Mouse (Mus musculus) ES-E14 (cell line): ENCODE measurements around the gene Bcl9l. TPM values are rescaled to one million over a fixed set of nuclear protein-coding genes. Genes with fewer than 3 reads are reported as not detected.

ENCODE experiments used
- DNase-seq: peaks from one replicate; pipeline ENCODE4 v3.0.0-alpha.2; 2013; ENCODE audit warnings: low read depth, low spot score
- H3K27ac ChIP-seq: 2 replicates; pipeline ENCODE4 v1.5.1; 2012; ENCODE audit warnings: low read depth, mild to moderate bottlenecking, low read length, moderate library complexity, mixed read lengths; ENCODE audit not compliant: poor library complexity, insufficient read depth, severe bottlenecking
- H3K36me3 ChIP-seq: 2 replicates; pipeline ENCODE4 v1.6.1; 2012; ENCODE audit warnings: mild to moderate bottlenecking, low read length, moderate library complexity, mixed read lengths; ENCODE audit not compliant: control insufficient read depth, poor library complexity, insufficient read depth, severe bottlenecking
- H3K4me1 ChIP-seq, 2 experiments: fragments of 150-350 bp in 1 of 2; sonication (generic) in 1 of 2; 2 replicates each; pipeline ENCODE4 v1.6.1; 2012; ENCODE audit warnings: low read length in 2 of 2, mild to moderate bottlenecking in 1 of 2, mixed read lengths in 1 of 2; ENCODE audit not compliant: control insufficient read depth in 2 of 2, insufficient read depth in 2 of 2, poor library complexity in 1 of 2
- H3K4me3 ChIP-seq, 2 experiments: fragments of 150-350 bp in 1 of 2; sonication (generic) in 1 of 2; 2 replicates each; pipeline ENCODE4 v1.5.1; 2012; ENCODE audit warnings: low read length in 2 of 2, low read depth in 1 of 2, mild to moderate bottlenecking in 1 of 2, mixed read lengths in 1 of 2; ENCODE audit not compliant: insufficient read depth in 1 of 2, poor library complexity in 1 of 2, severe bottlenecking in 1 of 2
- H3K9ac ChIP-seq: 2 replicates; pipeline ENCODE4 v1.6.1; 2012; ENCODE audit warnings: low read depth, mild to moderate bottlenecking, low read length, mixed read lengths; ENCODE audit not compliant: poor library complexity, insufficient read depth, severe bottlenecking
- H3K9me3 ChIP-seq: fragments of 150-350 bp; sonication (generic); 2 replicates; pipeline ENCODE4 v1.6.1; 2012; ENCODE audit warnings: low read depth, mild to moderate bottlenecking, low read length; ENCODE audit not compliant: control insufficient read depth, insufficient read depth
- CHD2 ChIP-seq: IDR thresholded peaks from 2 replicates; pipeline ENCODE4 v1.6.1; 2014; ENCODE audit warnings: mild to moderate bottlenecking, low read depth, low read length, inconsistent platforms
- HCFC1 ChIP-seq: IDR thresholded peaks from 2 replicates; pipeline ENCODE4 v1.6.1; 2012; ENCODE audit warnings: low read length, inconsistent platforms, borderline replicate concordance; ENCODE audit not compliant: insufficient read depth
- MAFK ChIP-seq: IDR thresholded peaks from 2 replicates; pipeline ENCODE4 v1.6.1; 2014; ENCODE audit warnings: mild to moderate bottlenecking, low read depth, low read length, inconsistent platforms; ENCODE audit not compliant: insufficient read depth
- ZC3H11A ChIP-seq: IDR thresholded peaks from 2 replicates; pipeline ENCODE4 v1.6.1; 2012; ENCODE audit warnings: low read depth, mild to moderate bottlenecking, inconsistent platforms, low read length, borderline replicate concordance
- ZNF384 ChIP-seq: IDR thresholded peaks from 2 replicates; pipeline ENCODE4 v1.6.1; 2012; ENCODE audit warnings: low read depth, low read length, inconsistent platforms
- in situ Hi-C, 2 experiments: fragments of 600-800 bp; cut with MboI; formaldehyde crosslinking; loops; one replicate each; pipeline ENCODE4 v1.15.1; 2025; ENCODE audit warnings: low sequenced_read_pairs in 2 of 2, inconsistent platforms in 1 of 2; ENCODE audit not compliant: unreplicated experiment in 2 of 2
- total RNA-seq: library from RNA; depleted of rRNA; stranded (reverse); fragments of 300-350 nt; gene quantifications from 2 replicates; pipeline ENCODE4 v1.2.3, GENCODE M21; 2012; rRNA removed

Bcl9l gene
- total RNA-seq, 1 experiment: 6.7 TPM

GRCm38 (mm10) chr9:44542364-44542763, 59.7 kb downstream of the Bcl9l start:
- peaks cover 0 to 4% of the 10 kb centered on the region in 2 experiments; a peak in 1 of 4 replicates for H3K4me1 ChIP-seq
- TF ChIP-seq ZNF384 (no peak), MAFK (peak; percentile 52; the same call in 1 of the 2 replicates)

GRCm38 (mm10) chr9:44544986-44545385, 62.4 kb downstream of the Bcl9l start:
- H3K36me3 ChIP-seq: no peaks in the 10 kb centered on the region
- no peaks in the 10 kb centered on the region for H3K9me3 ChIP-seq
- DNase-seq: no peak
- H3K4me3 ChIP-seq: no peak overlapping the region
- TF ChIP-seq HCFC1 (no peak), CHD2 (no peak), ZNF384 (no peak), ZC3H11A (no peak), MAFK (no peak)
- peaks cover 0 to 4% of the 10 kb centered on the region in 2 experiments; a peak in 1 of 4 replicates for H3K4me1 ChIP-seq
- no peak overlapping the region for H3K9ac ChIP-seq
- no peak overlapping the region for H3K27ac ChIP-seq
- in situ Hi-C loops: no loop called here

More at GRCm38 (mm10) chr9:44542364-44542763, 59.7 kb downstream of the Bcl9l start:
- Histone ChIP-seq H3K36me3 (no peaks in the 10 kb centered on the region), H3K9ac (no peak overlapping the region), H3K27ac (no peak overlapping the region), H3K9me3 (no peaks in the 10 kb centered on the region), H3K4me3 (no peak overlapping the region)
- DNase-seq: no peak
- in situ Hi-C loops: no loop called here

DNA sequence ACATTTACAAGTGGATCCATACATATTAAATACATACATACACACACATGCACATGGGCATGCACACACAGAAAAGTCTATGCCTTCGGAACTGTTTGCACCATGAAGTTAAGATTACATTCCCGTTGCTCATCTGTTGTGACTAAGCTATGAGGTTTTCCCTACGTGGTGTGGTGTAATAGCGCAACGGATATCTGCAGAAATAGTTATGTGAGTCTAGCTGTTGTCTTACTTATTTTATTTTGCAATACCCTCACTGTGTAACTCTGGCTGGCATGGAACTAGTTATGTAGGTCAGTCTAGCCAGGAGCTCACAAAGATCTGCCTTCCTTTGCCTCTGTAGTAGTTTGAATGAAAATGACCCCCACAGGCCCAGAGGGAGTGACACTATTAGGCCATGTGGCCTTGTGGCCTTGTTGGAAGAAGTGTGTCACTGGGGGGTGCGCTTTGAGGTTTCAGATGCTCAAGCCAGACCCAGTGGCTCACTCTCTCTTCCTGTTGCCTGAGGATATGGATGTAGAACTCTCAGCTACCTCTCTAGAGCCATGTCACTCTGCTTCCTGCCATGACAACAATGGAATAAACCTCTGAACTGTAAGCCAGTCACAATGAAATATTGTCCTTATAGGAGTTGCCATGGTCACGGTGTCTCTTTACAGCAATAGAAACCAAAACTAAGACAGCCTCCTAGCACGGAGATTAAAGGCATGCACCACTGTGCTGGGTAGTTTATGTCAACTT, 66.0 kb downstream of the Bcl9l start:
- H3K9ac ChIP-seq: no peak overlapping the region
- H3K36me3 ChIP-seq: no peaks in the 10 kb centered on the region
- no peak overlapping the region for H3K4me3 ChIP-seq
- in situ Hi-C loops: no loop called here
- no peak for DNase-seq
- H3K4me1 ChIP-seq: 0 out of 4 replicates have a peak, but pooled peaks cover 0 to 4% of the 10 kb centered on the region in 2 experiments
- H3K9me3 ChIP-seq: no peaks in the 10 kb centered on the region
- H3K27ac ChIP-seq: no peak overlapping the region
- no peak for TF ChIP-seq CHD2
- no peak for TF ChIP-seq ZC3H11A
- TF ChIP-seq MAFK: no peak
- no peak for TF ChIP-seq HCFC1
- no peak for TF ChIP-seq ZNF384

DNA sequence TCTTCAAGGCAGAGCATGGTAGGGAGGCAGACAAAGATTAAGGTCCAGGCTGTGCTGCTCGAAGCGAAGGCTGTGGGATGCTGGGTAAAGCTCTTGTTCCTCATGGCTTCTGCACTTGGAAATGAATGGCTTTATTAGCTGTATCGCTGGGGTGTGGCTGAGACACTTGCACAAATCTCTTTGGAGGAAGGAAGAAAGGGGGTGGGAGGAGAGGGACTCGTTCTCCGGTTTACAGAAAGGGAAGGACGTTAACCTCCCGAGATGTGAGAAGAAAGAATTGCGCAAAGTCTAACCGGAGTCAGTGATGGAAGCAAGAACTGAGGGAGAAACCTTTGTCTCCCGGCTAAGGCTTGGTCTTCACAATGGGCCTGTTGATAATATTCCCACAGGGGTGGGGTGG, 68.5 kb downstream of the Bcl9l start:
- no peaks in the 10 kb centered on the region for H3K9me3 ChIP-seq
- in situ Hi-C loops: no loop called here
- 0 out of 4 replicates have a peak, but pooled peaks cover 0 to 4% of the 10 kb centered on the region in 2 experiments for H3K4me1 ChIP-seq
- DNase-seq: no peak
- TF ChIP-seq MAFK (no peak), ZC3H11A (no peak), ZNF384 (no peak), HCFC1 (no peak), CHD2 (no peak)
- H3K4me3 ChIP-seq: no peak overlapping the region
- H3K36me3 ChIP-seq: no peaks in the 10 kb centered on the region
- no peak overlapping the region for H3K27ac ChIP-seq
- no peak overlapping the region for H3K9ac ChIP-seq

DNA sequence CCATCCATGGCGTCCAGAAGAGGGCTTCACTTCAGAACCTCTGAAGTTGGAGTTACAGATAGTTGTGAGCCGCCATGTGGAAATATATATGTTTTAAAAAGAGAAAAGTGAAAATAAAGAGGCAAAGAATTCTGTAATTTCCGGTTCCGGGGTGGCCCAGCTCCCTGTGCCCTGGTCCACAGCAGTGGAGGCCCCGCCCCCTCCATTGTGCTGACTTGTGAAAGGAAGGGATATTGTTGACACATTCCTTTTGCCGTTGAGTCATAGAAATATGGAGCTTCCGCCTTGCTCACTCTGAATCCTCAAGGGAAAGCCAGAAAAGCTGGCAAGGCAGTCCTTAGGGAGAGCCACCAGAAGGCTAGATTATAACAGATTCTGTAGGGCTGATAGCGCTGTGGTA, 69.5 kb downstream of the Bcl9l start:
- Histone ChIP-seq H3K4me1 (0 out of 4 replicates have a peak, but pooled peaks cover 0 to 4% of the 10 kb centered on the region in 2 experiments), H3K27ac (no peak overlapping the region), H3K9me3 (no peaks in the 10 kb centered on the region), H3K36me3 (no peaks in the 10 kb centered on the region), H3K9ac (no peak overlapping the region), H3K4me3 (no peak overlapping the region)
- no peak for DNase-seq
- TF ChIP-seq ZC3H11A: no peak
- TF ChIP-seq HCFC1: no peak
- TF ChIP-seq ZNF384: no peak
- no peak for TF ChIP-seq CHD2
- no peak for TF ChIP-seq MAFK
- in situ Hi-C loops: no loop called here

Other genes with a start within 250 kb of the Bcl9l start
- gene Cbl, start 248.8 kb upstream of the Bcl9l start, total RNA-seq: 17.3 and 20.0 TPM in 2 replicates
- gene Ccdc153, start 242.1 kb upstream of the Bcl9l start, total RNA-seq: not detected in 2 replicates
- 0.32 and 1.1 TPM in 2 replicates for gene Pdzd3, start 231.4 kb upstream of the Bcl9l start, total RNA-seq
- 0.63 and 1.1 TPM in 2 replicates for gene Nlrx1, start 214.2 kb upstream of the Bcl9l start, total RNA-seq
- gene Abcg4, start 194.2 kb upstream of the Bcl9l start, total RNA-seq: 0.45 and 0.53 TPM in 2 replicates
- gene Hinfp, start 177.2 kb upstream of the Bcl9l start, total RNA-seq: 29.1 and 38.3 TPM in 2 replicates
- 9.0 and 13.9 TPM in 2 replicates for gene C2cd2l, start 162.5 kb upstream of the Bcl9l start, total RNA-seq
- 16.3 and 17.9 TPM in 2 replicates for gene Dpagt1, start 156.8 kb upstream of the Bcl9l start, total RNA-seq
- 967 and 1,137 TPM in 2 replicates for gene H2afx, start 148.1 kb upstream of the Bcl9l start, total RNA-seq
- 69.9 and 71.3 TPM in 2 replicates for gene Hmbs, start 138.6 kb upstream of the Bcl9l start, total RNA-seq
- gene Vps11, start 121.2 kb upstream of the Bcl9l start, total RNA-seq: 35.0 and 35.8 TPM in 2 replicates
- 246 and 320 TPM in 2 replicates for gene Hyou1, start 103.3 kb upstream of the Bcl9l start, total RNA-seq
- 9.8 and 10.0 TPM in 2 replicates for gene Slc37a4, start 86.0 kb upstream of the Bcl9l start, total RNA-seq
- gene Rps25, start 75.7 kb upstream of the Bcl9l start, total RNA-seq: 1,792 and 2,115 TPM in 2 replicates
- 88.2 and 95.1 TPM in 2 replicates for gene Trappc4, start 75.2 kb upstream of the Bcl9l start, total RNA-seq
- 38.3 and 57.0 TPM in 2 replicates for gene Ccdc84, start 64.3 kb upstream of the Bcl9l start, total RNA-seq
- 0.79 and 1.9 TPM in 2 replicates for gene Foxr1, start 41.7 kb upstream of the Bcl9l start, total RNA-seq
- gene Upk2, start 27.8 kb upstream of the Bcl9l start, total RNA-seq: 0.31 and 1.1 TPM in 2 replicates
- 0.21 and 0.31 TPM in 2 replicates for gene Cxcr5, start 79.1 kb downstream of the Bcl9l start, total RNA-seq
- gene Ddx6, start 122.1 kb downstream of the Bcl9l start, total RNA-seq: 34.9 and 52.7 TPM in 2 replicates
- not detected in 2 replicates for gene Treh, start 190.4 kb downstream of the Bcl9l start, total RNA-seq